11 mouse cellular contexts compared by ENCODE assay signal in the genomic region with DNA sequence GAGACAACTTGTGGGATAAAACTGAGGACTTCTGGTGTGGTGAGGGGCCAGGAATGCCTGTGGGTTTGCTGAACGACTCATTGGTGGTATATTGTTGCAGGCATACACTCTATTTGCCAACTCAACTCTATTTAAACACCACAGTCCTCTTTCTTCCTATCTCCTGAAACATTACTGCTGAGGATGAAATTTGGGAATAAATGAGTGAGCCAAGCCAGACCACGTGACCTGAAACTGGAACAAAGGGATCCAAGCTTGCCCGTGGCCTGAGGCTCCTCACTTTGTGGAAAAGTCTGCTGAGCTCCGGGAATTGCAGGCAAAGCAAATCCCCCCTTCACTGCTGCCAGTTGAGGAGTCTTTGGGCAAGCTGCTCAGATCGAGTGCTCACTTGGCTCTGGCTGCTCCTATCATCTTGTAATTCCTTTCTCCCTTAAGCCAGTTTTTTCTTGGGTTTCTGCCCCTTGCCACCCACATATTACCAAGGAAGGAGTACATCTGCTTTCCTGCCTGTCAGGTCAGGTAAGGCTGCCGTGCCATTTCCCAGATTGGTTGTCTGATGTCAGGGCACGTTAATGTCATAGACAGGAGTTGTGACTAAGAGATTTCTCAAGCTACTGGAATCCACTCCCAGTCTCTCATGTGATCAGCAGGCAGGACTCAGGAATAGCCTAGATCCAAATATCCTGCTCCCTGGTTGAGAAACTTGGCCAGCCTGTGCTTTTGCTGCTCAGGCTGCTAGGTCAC. TPM values are rescaled to one million over a fixed set of nuclear protein-coding genes. Genes with fewer than 3 reads are reported as not detected.
DNase-seq lines count a peak whose midpoint lies in the region; ATAC-seq and TF ChIP-seq lines count a peak whose summit lies in the region.
"Had no signal": no experiment of that assay in that cellular context is flagged by ENCODE, and none has a peak within 500 bp of the region (broad histone marks: within the 10 kb centered on the region; RNA-seq: fewer than 3 reads in every experiment).

No protein-coding gene starts in this region.

- 55% methylated on average over 7 of the region's 7 CpGs for WGBS in forebrain, embryonic 15.5 days
- WGBS in forebrain, embryonic 13.5 days = 57% methylated on average over 7 of the region's 7 CpGs
- 46% methylated on average over 7 of the region's 7 CpGs for WGBS in lung, adult 2 months
- WGBS in embryonic facial prominence, embryonic 15.5 days = 34% methylated on average over 7 of the region's 7 CpGs

- H3K9me3 ChIP-seq in forebrain, embryonic 15.5 days = no peaks in the 10 kb centered on the region
- no peaks in the 10 kb centered on the region; the same call in 1 of the 2 replicates for H3K9me3 ChIP-seq in forebrain, embryonic 13.5 days (replicated peaks)
- no peaks in the 10 kb centered on the region for H3K9me3 ChIP-seq in embryonic facial prominence, embryonic 15.5 days (replicated peaks)

- no peaks in the 10 kb centered on the region for H3K4me1 ChIP-seq in forebrain, embryonic 15.5 days
- H3K4me1 ChIP-seq in forebrain, embryonic 13.5 days = no peaks in the 10 kb centered on the region
- no peaks in the 10 kb centered on the region; the same call in 1 of the 2 replicates for H3K4me1 ChIP-seq in lung, adult 2 months (ENCODE audit: control insufficient read depth, insufficient read depth, low read length)
- H3K4me1 ChIP-seq in embryonic facial prominence, embryonic 15.5 days = no peaks in the 10 kb centered on the region

- H3K4me3 ChIP-seq in forebrain, embryonic 15.5 days = no peak overlapping the region
- H3K4me3 ChIP-seq in forebrain, embryonic 13.5 days = no peak overlapping the region
- H3K4me3 ChIP-seq in lung, adult 2 months (replicated peaks; ENCODE audit: extremely low read depth, low read depth, low read length) = no peak overlapping the region
- no peak overlapping the region for H3K4me3 ChIP-seq in embryonic facial prominence, embryonic 15.5 days (replicated peaks)
- H3K4me3 ChIP-seq: erythroblast, embryonic 14.5 days had no signal

- H3K27ac ChIP-seq in forebrain, embryonic 15.5 days (replicated peaks) = peak overlapping the region; percentile 28; the same call in 1 of the 2 replicates
- H3K27ac ChIP-seq in forebrain, embryonic 13.5 days = no peak overlapping the region
- peak overlapping the region; percentile 55; the same call in 1 of the 2 replicates for H3K27ac ChIP-seq in embryonic facial prominence, embryonic 15.5 days (replicated peaks)
- H3K27ac ChIP-seq: hindbrain, embryonic 14.5 days had no signal

- no peaks in the 10 kb centered on the region for H3K27me3 ChIP-seq in forebrain, embryonic 15.5 days
- no peaks in the 10 kb centered on the region for H3K27me3 ChIP-seq in forebrain, embryonic 13.5 days
- no peaks in the 10 kb centered on the region for H3K27me3 ChIP-seq in embryonic facial prominence, embryonic 15.5 days

- no peak for TF ChIP-seq CTCF in lung, adult 2 months (IDR thresholded peaks at IDR 0.05; ENCODE audit: insufficient read depth, low read length)

- no peak overlapping the region for H3K9ac ChIP-seq in forebrain, embryonic 15.5 days (replicated peaks)
- no peak overlapping the region for H3K9ac ChIP-seq in forebrain, embryonic 13.5 days
- no peak overlapping the region for H3K9ac ChIP-seq in embryonic facial prominence, embryonic 15.5 days
- H3K9ac ChIP-seq: hindbrain, embryonic 14.5 days had no signal

- no peak overlapping the region for H3K4me2 ChIP-seq in forebrain, embryonic 15.5 days (replicated peaks)
- no peak overlapping the region for H3K4me2 ChIP-seq in forebrain, embryonic 13.5 days
- H3K4me2 ChIP-seq in embryonic facial prominence, embryonic 15.5 days (replicated peaks) = no peak overlapping the region
- H3K4me2 ChIP-seq: hindbrain, embryonic 14.5 days had no signal

- H3K36me3 ChIP-seq in forebrain, embryonic 15.5 days = no peaks in the 10 kb centered on the region
- no peaks in the 10 kb centered on the region for H3K36me3 ChIP-seq in forebrain, embryonic 13.5 days (ENCODE audit: poor library complexity, severe bottlenecking)
- no peaks in the 10 kb centered on the region for H3K36me3 ChIP-seq in embryonic facial prominence, embryonic 15.5 days

- peak; percentile 38 for DNase-seq in lung, postnatal 10 days
- no peak for DNase-seq in lung, adult 2 months
- peak; percentile 18 for DNase-seq in skeletal muscle tissue, adult 2 months (ENCODE audit: low read depth, low spot score)
- no peak for DNase-seq in urinary bladder, postnatal 10 days (ENCODE audit: low spot score)

- TF ChIP-seq POLR2A in lung, adult 2 months (IDR thresholded peaks at IDR 0.05; ENCODE audit: borderline replicate concordance, extremely low read depth, low read depth, low read length) = no peak

- no peak for ATAC-seq in forebrain, embryonic 15.5 days (replicated peaks)
- ATAC-seq in forebrain, embryonic 13.5 days = no peak
- ATAC-seq in embryonic facial prominence, embryonic 15.5 days (ENCODE audit: insufficient number of reproducible peaks, low FRiP score, low TSS enrichment, low read depth) = peak; percentile 39; the same call in 1 of the 2 replicates
- no peak for ATAC-seq in granulocyte monocyte progenitor cell, adult 5-6 weeks (replicated peaks; ENCODE audit: poor library complexity, severe bottlenecking)
- ATAC-seq: CD4-positive, CD25-positive, alpha-beta regulatory T cell, adult 4 months had no signal

RNA-seq across cellular contexts. Expression of a gene that starts 16.5 kb away (rescaled TPM):
- 39.5 and 43.5 TPM in 2 replicates for polyA plus RNA-seq in forebrain, embryonic 15.5 days (2015; fragmentation: Nextera tagmentation; extraction: Ambion mirVana)
- 29.1 and 32.3 TPM in 2 replicates for polyA plus RNA-seq in forebrain, embryonic 13.5 days (2015; fragmentation: Nextera tagmentation; extraction: Ambion mirVana)
- 79.5 and 86.0 TPM in 2 replicates for polyA plus RNA-seq in lung, adult 2 months (2012; rRNA removed)
- polyA plus RNA-seq in embryonic facial prominence, embryonic 15.5 days (2015; fragmentation: Nextera tagmentation; extraction: Ambion mirVana) = 10.5 and 11.7 TPM in 2 replicates
- total RNA-seq in granulocyte monocyte progenitor cell, adult 5-6 weeks (2014; fragmentation: Nextera tagmentation) = not detected in 2 replicates
- not detected in 2 replicates for total RNA-seq in granulocyte monocyte progenitor cell, adult 5-6 weeks (2017)

RNA-seq across cellular contexts. Expression of a gene that starts 29.4 kb away (rescaled TPM):
- polyA plus RNA-seq in forebrain, embryonic 15.5 days (2015; fragmentation: Nextera tagmentation; extraction: Ambion mirVana) = 51.1 and 54.3 TPM in 2 replicates
- 51.3 and 51.7 TPM in 2 replicates for polyA plus RNA-seq in forebrain, embryonic 13.5 days (2015; fragmentation: Nextera tagmentation; extraction: Ambion mirVana)
- polyA plus RNA-seq in lung, adult 2 months (2012; rRNA removed) = 26.3 and 33.1 TPM in 2 replicates
- polyA plus RNA-seq in embryonic facial prominence, embryonic 15.5 days (2015; fragmentation: Nextera tagmentation; extraction: Ambion mirVana) = 38.3 and 40.6 TPM in 2 replicates
- 32.7 and 34.2 TPM in 2 replicates for total RNA-seq in granulocyte monocyte progenitor cell, adult 5-6 weeks (2014; fragmentation: Nextera tagmentation)
- 20.5 and 37.1 TPM in 2 replicates for total RNA-seq in granulocyte monocyte progenitor cell, adult 5-6 weeks (2017)

RNA-seq across cellular contexts. Expression of a gene that starts 29.5 kb away (rescaled TPM):
- 21.7 and 24.0 TPM in 2 replicates for polyA plus RNA-seq in forebrain, embryonic 15.5 days (2015; fragmentation: Nextera tagmentation; extraction: Ambion mirVana)
- 21.2 and 21.5 TPM in 2 replicates for polyA plus RNA-seq in forebrain, embryonic 13.5 days (2015; fragmentation: Nextera tagmentation; extraction: Ambion mirVana)
- 104 and 106 TPM in 2 replicates for polyA plus RNA-seq in lung, adult 2 months (2012; rRNA removed)
- 48.0 and 48.6 TPM in 2 replicates for polyA plus RNA-seq in embryonic facial prominence, embryonic 15.5 days (2015; fragmentation: Nextera tagmentation; extraction: Ambion mirVana)
- 69.1 and 79.2 TPM in 2 replicates for total RNA-seq in granulocyte monocyte progenitor cell, adult 5-6 weeks (2014; fragmentation: Nextera tagmentation)
- total RNA-seq in granulocyte monocyte progenitor cell, adult 5-6 weeks (2017) = 67.8 and 107 TPM in 2 replicates

RNA-seq across cellular contexts. Expression of a gene that starts 46.9 kb away (rescaled TPM):
- 24.9 and 25.3 TPM in 2 replicates for polyA plus RNA-seq in forebrain, embryonic 15.5 days (2015; fragmentation: Nextera tagmentation; extraction: Ambion mirVana)
- polyA plus RNA-seq in forebrain, embryonic 13.5 days (2015; fragmentation: Nextera tagmentation; extraction: Ambion mirVana) = 14.2 and 15.7 TPM in 2 replicates
- polyA plus RNA-seq in lung, adult 2 months (2012; rRNA removed) = 16.6 and 21.0 TPM in 2 replicates
- polyA plus RNA-seq in embryonic facial prominence, embryonic 15.5 days (2015; fragmentation: Nextera tagmentation; extraction: Ambion mirVana) = 13.3 and 17.0 TPM in 2 replicates
- total RNA-seq in granulocyte monocyte progenitor cell, adult 5-6 weeks (2014; fragmentation: Nextera tagmentation) = 6.7 and 10.8 TPM in 2 replicates
- 4.1 and 4.4 TPM in 2 replicates for total RNA-seq in granulocyte monocyte progenitor cell, adult 5-6 weeks (2017)

RNA-seq across cellular contexts. Expression of a gene that starts 48.1 kb away (rescaled TPM):
- 34.3 and 38.1 TPM in 2 replicates for polyA plus RNA-seq in forebrain, embryonic 15.5 days (2015; fragmentation: Nextera tagmentation; extraction: Ambion mirVana)
- 14.1 and 14.9 TPM in 2 replicates for polyA plus RNA-seq in forebrain, embryonic 13.5 days (2015; fragmentation: Nextera tagmentation; extraction: Ambion mirVana)
- 67.1 and 103 TPM in 2 replicates for polyA plus RNA-seq in lung, adult 2 months (2012; rRNA removed)
- 0.18 and 0.64 TPM in 2 replicates for polyA plus RNA-seq in embryonic facial prominence, embryonic 15.5 days (2015; fragmentation: Nextera tagmentation; extraction: Ambion mirVana)
- total RNA-seq in granulocyte monocyte progenitor cell, adult 5-6 weeks (2014; fragmentation: Nextera tagmentation) = 0.32 TPM in 1 of 2 replicates, not detected in the other
- total RNA-seq in granulocyte monocyte progenitor cell, adult 5-6 weeks (2017) = 0.26 TPM in 1 of 2 replicates, not detected in the other
- polyA plus RNA-seq: CD4-positive, CD25-positive, alpha-beta regulatory T cell, adult 4 months had no signal

Comparison
In these comparisons a context has a peak if more than half of its experiments do, and no peak if none do; other contexts are left out.
1. DNase-seq: peak in lung, postnatal 10 days (single experiment) and skeletal muscle tissue, adult 2 months (single experiment); none in lung, adult 2 months (single experiment) and urinary bladder, postnatal 10 days (single experiment).